Mouse (Mus musculus): Measurements from ENCODE around the gene Neurod4. TPM values are rescaled to one million over a fixed set of nuclear protein-coding genes. Genes with fewer than 3 reads are reported as not detected.

Neurod4 gene
- polyA plus RNA-seq (2014; fragmentation: Nextera tagmentation; extraction: Ambion mirVana), result 1.2 and 2.1 TPM in 2 replicates

GRCm38 (mm10) chr10:130280066-130280465 lies at the start of gene Neurod4:
TSS of gene Neurod4 (minus strand) at chr10:130280240.
- H3K36me3 ChIP-seq (replicated peaks; ENCODE audit: control insufficient read depth, insufficient read depth), result no peaks in the 10 kb centered on the region
- no peaks in the 10 kb centered on the region for H3K27me3 ChIP-seq (ENCODE audit: control insufficient read depth, insufficient read depth, low read length)
- no peaks in the 10 kb centered on the region for H3K9me3 ChIP-seq (ENCODE audit: control insufficient read depth, low read length)
- peak; percentile 61; the same call in 1 of the 2 replicates for ATAC-seq (ENCODE audit: low FRiP score)
- H3K4me1 ChIP-seq (replicated peaks; ENCODE audit: control insufficient read depth, insufficient read depth, low read length), result 0 out of 2 replicates have a peak, but pooled peaks cover 4% of the 10 kb centered on the region
- no peak within 1 kb of the TSS for H3K4me3 ChIP-seq (replicated peaks; ENCODE audit: low read length)
- H3K9ac ChIP-seq, result no peak within 1 kb of the TSS
- DNase-seq (ENCODE audit: low spot score), result peak; percentile 50
- no peak within 1 kb of the TSS for H3K27ac ChIP-seq
- 3% methylated on average over 7 of the region's 7 CpGs for WGBS
- H3K4me2 ChIP-seq (replicated peaks), result peak within 1 kb of the TSS; percentile 27

- ATAC-seq (ENCODE audit: low FRiP score), result no peak
- Histone ChIP-seq H3K4me2 (replicated peaks) (no peak overlapping the region), H3K27ac (no peak overlapping the region), H3K27me3 (ENCODE audit: control insufficient read depth, insufficient read depth, low read length) (no peaks in the 10 kb centered on the region), H3K4me3 (replicated peaks; ENCODE audit: low read length) (no peak overlapping the region), H3K9ac (no peak overlapping the region), H3K36me3 (replicated peaks; ENCODE audit: control insufficient read depth, insufficient read depth) (no peaks in the 10 kb centered on the region), H3K9me3 (ENCODE audit: control insufficient read depth, low read length) (no peaks in the 10 kb centered on the region), H3K4me1 (replicated peaks; ENCODE audit: control insufficient read depth, insufficient read depth, low read length) (no peaks in the 10 kb centered on the region)
- DNase-seq (ENCODE audit: low spot score), result no peak
- WGBS, result 92% methylated on average over 4 of the region's 4 CpGs
These were observed 44.2 kb upstream of the Neurod4 start for GRCm38 (mm10) chr10:130324243-130324642.

GRCm38 (mm10) chr10:130322637-130323036 lies 42.6 kb upstream of the Neurod4 start, which contains the start of gene Tespa1:
TSS of gene Tespa1 (plus strand) at chr10:130322870.
- no peak for DNase-seq (ENCODE audit: low spot score)
- H3K9me3 ChIP-seq (ENCODE audit: control insufficient read depth, low read length), result no peaks in the 10 kb centered on the region
- WGBS, result 96% methylated on average over 5 of the region's 5 CpGs

GRCm38 (mm10) chr10:130322062-130322461 lies 42.0 kb upstream of the Neurod4 start:
- H3K4me1 ChIP-seq (replicated peaks; ENCODE audit: control insufficient read depth, insufficient read depth, low read length), result no peaks in the 10 kb centered on the region
- H3K4me2 ChIP-seq (replicated peaks), result no peak overlapping the region
- no peaks in the 10 kb centered on the region for H3K36me3 ChIP-seq (replicated peaks; ENCODE audit: control insufficient read depth, insufficient read depth)
- no peaks in the 10 kb centered on the region for H3K27me3 ChIP-seq (ENCODE audit: control insufficient read depth, insufficient read depth, low read length)
- H3K9ac ChIP-seq, result no peak overlapping the region
- ATAC-seq (ENCODE audit: low FRiP score) (no peak), DNase-seq (ENCODE audit: low spot score) (no peak)
- H3K27ac ChIP-seq, result no peak overlapping the region
- no peak overlapping the region for H3K4me3 ChIP-seq (replicated peaks; ENCODE audit: low read length)
- H3K9me3 ChIP-seq (ENCODE audit: control insufficient read depth, low read length), result no peaks in the 10 kb centered on the region

More at GRCm38 (mm10) chr10:130322637-130323036, 42.6 kb upstream of the Neurod4 start, which contains the start of gene Tespa1:
- no peak within 1 kb of the TSS for H3K4me3 ChIP-seq (replicated peaks; ENCODE audit: low read length)
- no peak for ATAC-seq (ENCODE audit: low FRiP score)
- H3K9ac ChIP-seq, result no peak within 1 kb of the TSS
- H3K36me3 ChIP-seq (replicated peaks; ENCODE audit: control insufficient read depth, insufficient read depth), result no peaks in the 10 kb centered on the region
- no peaks in the 10 kb centered on the region for H3K27me3 ChIP-seq (ENCODE audit: control insufficient read depth, insufficient read depth, low read length)
- H3K4me2 ChIP-seq (replicated peaks), result no peak within 1 kb of the TSS
- no peak within 1 kb of the TSS for H3K27ac ChIP-seq
- no peaks in the 10 kb centered on the region for H3K4me1 ChIP-seq (replicated peaks; ENCODE audit: control insufficient read depth, insufficient read depth, low read length)

GRCm38 (mm10) chr10:130320715-130321114 lies 40.7 kb upstream of the Neurod4 start:
- no peaks in the 10 kb centered on the region for H3K27me3 ChIP-seq (ENCODE audit: control insufficient read depth, insufficient read depth, low read length)
- H3K9ac ChIP-seq, result no peak overlapping the region
- no peaks in the 10 kb centered on the region for H3K36me3 ChIP-seq (replicated peaks; ENCODE audit: control insufficient read depth, insufficient read depth)
- H3K4me1 ChIP-seq (replicated peaks; ENCODE audit: control insufficient read depth, insufficient read depth, low read length), result no peaks in the 10 kb centered on the region
- 88% methylated on average over 2 of the region's 2 CpGs for WGBS
- H3K9me3 ChIP-seq (ENCODE audit: control insufficient read depth, low read length), result no peaks in the 10 kb centered on the region
- no peak overlapping the region for H3K27ac ChIP-seq
- no peak overlapping the region for H3K4me3 ChIP-seq (replicated peaks; ENCODE audit: low read length)
- ATAC-seq (ENCODE audit: low FRiP score) (no peak), DNase-seq (ENCODE audit: low spot score) (no peak)
- H3K4me2 ChIP-seq (replicated peaks), result no peak overlapping the region

- no peak for ATAC-seq (ENCODE audit: low FRiP score)
- H3K9me3 ChIP-seq (ENCODE audit: control insufficient read depth, low read length), result no peaks in the 10 kb centered on the region
- no peak overlapping the region for H3K4me3 ChIP-seq (replicated peaks; ENCODE audit: low read length)
- no peaks in the 10 kb centered on the region for H3K36me3 ChIP-seq (replicated peaks; ENCODE audit: control insufficient read depth, insufficient read depth)
- H3K4me2 ChIP-seq (replicated peaks), result no peak overlapping the region
- 85% methylated on average over 4 of the region's 4 CpGs for WGBS
- no peaks in the 10 kb centered on the region for H3K27me3 ChIP-seq (ENCODE audit: control insufficient read depth, insufficient read depth, low read length)
- no peak for DNase-seq (ENCODE audit: low spot score)
- no peak overlapping the region for H3K27ac ChIP-seq
- H3K4me1 ChIP-seq (replicated peaks; ENCODE audit: control insufficient read depth, insufficient read depth, low read length), result no peaks in the 10 kb centered on the region
- H3K9ac ChIP-seq, result no peak overlapping the region
These were observed 38.7 kb upstream of the Neurod4 start for GRCm38 (mm10) chr10:130318720-130319119.

GRCm38 (mm10) chr10:130315846-130316245 lies 35.8 kb upstream of the Neurod4 start:
- Histone ChIP-seq H3K36me3 (replicated peaks; ENCODE audit: control insufficient read depth, insufficient read depth) (no peaks in the 10 kb centered on the region), H3K4me2 (replicated peaks) (no peak overlapping the region), H3K9ac (no peak overlapping the region), H3K27ac (no peak overlapping the region), H3K27me3 (ENCODE audit: control insufficient read depth, insufficient read depth, low read length) (no peaks in the 10 kb centered on the region), H3K9me3 (ENCODE audit: control insufficient read depth, low read length) (no peaks in the 10 kb centered on the region), H3K4me1 (replicated peaks; ENCODE audit: control insufficient read depth, insufficient read depth, low read length) (no peaks in the 10 kb centered on the region), H3K4me3 (replicated peaks; ENCODE audit: low read length) (no peak overlapping the region)
- ATAC-seq (ENCODE audit: low FRiP score) (no peak), DNase-seq (ENCODE audit: low spot score) (no peak)

GRCm38 (mm10) chr10:130314110-130314829 lies 34.2 kb upstream of the Neurod4 start:
- H3K27me3 ChIP-seq (ENCODE audit: control insufficient read depth, insufficient read depth, low read length), result no peaks in the 10 kb centered on the region
- no peak overlapping the region for H3K4me3 ChIP-seq (replicated peaks; ENCODE audit: low read length)
- H3K4me1 ChIP-seq (replicated peaks; ENCODE audit: control insufficient read depth, insufficient read depth, low read length), result no peaks in the 10 kb centered on the region
- no peaks in the 10 kb centered on the region for H3K9me3 ChIP-seq (ENCODE audit: control insufficient read depth, low read length)
- DNase-seq (ENCODE audit: low spot score) (peak; percentile 50), ATAC-seq (ENCODE audit: low FRiP score) (peak; percentile 76)
- 80% methylated on average over 2 of the region's 2 CpGs for WGBS
- no peaks in the 10 kb centered on the region for H3K36me3 ChIP-seq (replicated peaks; ENCODE audit: control insufficient read depth, insufficient read depth)
- no peak overlapping the region for H3K4me2 ChIP-seq (replicated peaks)
- no peak overlapping the region for H3K9ac ChIP-seq
- H3K27ac ChIP-seq, result no peak overlapping the region

GRCm38 (mm10) chr10:130313531-130313930 lies 33.5 kb upstream of the Neurod4 start:
- H3K27ac ChIP-seq, result no peak overlapping the region
- H3K9ac ChIP-seq, result no peak overlapping the region
- WGBS, result 78% methylated on average over 1 of the region's 1 CpGs
- DNase-seq (ENCODE audit: low spot score), result no peak
- no peak overlapping the region for H3K4me3 ChIP-seq (replicated peaks; ENCODE audit: low read length)
- no peak overlapping the region for H3K4me2 ChIP-seq (replicated peaks)
- no peaks in the 10 kb centered on the region for H3K9me3 ChIP-seq (ENCODE audit: control insufficient read depth, low read length)
- no peaks in the 10 kb centered on the region for H3K27me3 ChIP-seq (ENCODE audit: control insufficient read depth, insufficient read depth, low read length)
- ATAC-seq (ENCODE audit: low FRiP score), result no peak
- H3K36me3 ChIP-seq (replicated peaks; ENCODE audit: control insufficient read depth, insufficient read depth), result no peaks in the 10 kb centered on the region
- no peaks in the 10 kb centered on the region for H3K4me1 ChIP-seq (replicated peaks; ENCODE audit: control insufficient read depth, insufficient read depth, low read length)

Data from hindbrain, embryonic 14.5 days (tissue).